In the genomic region with DNA sequence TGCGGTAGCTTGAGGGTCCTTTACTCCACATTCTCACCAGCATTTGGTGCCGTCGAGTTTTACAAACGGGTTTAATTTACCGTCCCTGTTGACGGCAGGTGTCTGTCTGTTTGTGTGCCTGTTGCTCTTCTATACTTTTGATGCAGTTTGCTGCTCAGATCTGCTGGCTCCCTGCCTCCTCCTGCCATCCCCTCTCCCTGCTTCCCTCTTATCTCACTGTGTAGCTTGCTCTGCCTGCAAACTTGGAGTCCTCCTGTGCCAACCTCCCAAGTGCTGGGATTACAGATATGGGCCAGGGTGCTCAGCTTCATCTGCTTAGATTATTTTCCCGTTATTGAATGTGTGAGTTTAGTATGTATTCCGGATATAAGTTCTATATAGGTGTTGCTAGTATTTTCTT, we compare ENCODE assay signal across 21 mouse cellular contexts. TPM values are rescaled to one million over a fixed set of nuclear protein-coding genes. Genes with fewer than 3 reads are reported as not detected.
DNase-seq lines count a peak whose midpoint lies in the region; ATAC-seq and TF ChIP-seq lines count a peak whose summit lies in the region.
"Had no signal": no experiment of that assay in that cellular context is flagged by ENCODE, and none has a peak within 500 bp of the region (broad histone marks: within the 10 kb centered on the region; RNA-seq: fewer than 3 reads in every experiment).

No protein-coding gene starts in this region.

- H3K9ac ChIP-seq in heart, embryonic 14.5 days (ENCODE audit: low read length): peak overlapping the region; percentile 28; the same call in 1 of the 2 replicates
- no peak overlapping the region for H3K9ac ChIP-seq in heart, adult 2 months (ENCODE audit: low read depth, low read length)
- H3K9ac ChIP-seq in liver, embryonic 12.5 days: peak overlapping the region; percentile 100
- H3K9ac ChIP-seq: forebrain, embryonic 12.5 days; limb, embryonic 12.5 days; midbrain, embryonic 15.5 days; stomach, embryonic 15.5 days had no signal

- WGBS in heart, embryonic 14.5 days: 71% methylated on average over 8 of the region's 8 CpGs
- 63% methylated on average over 8 of the region's 8 CpGs for WGBS in heart, adult 2 months
- WGBS in liver, embryonic 12.5 days (ENCODE audit: insufficient replicate concordance): 53% methylated on average over 8 of the region's 8 CpGs
- WGBS in kidney, adult 2 months: 86% methylated on average over 8 of the region's 8 CpGs

- H3K79me2 ChIP-seq in heart, adult 2 months (replicated peaks; ENCODE audit: control insufficient read depth, insufficient read depth, low read length): peaks cover 21% of the 10 kb centered on the region

- peaks cover 12 to 33% of the 10 kb centered on the region in 2 experiments for H3K4me1 ChIP-seq in heart, embryonic 14.5 days (ENCODE audit: control insufficient read depth in 2 of 2, insufficient read depth in 2 of 2, low read length in 2 of 2)
- peaks cover 9% of the 10 kb centered on the region for H3K4me1 ChIP-seq in heart, adult 2 months (ENCODE audit: control insufficient read depth, insufficient read depth, low read length)
- H3K4me1 ChIP-seq in liver, embryonic 12.5 days: peaks cover 69% of the 10 kb centered on the region
- peaks cover 5% of the 10 kb centered on the region; the same call in 1 of the 2 replicates for H3K4me1 ChIP-seq in kidney, adult 2 months (ENCODE audit: control insufficient read depth, insufficient read depth, low read length)

- no peak for ATAC-seq in heart, embryonic 14.5 days (ENCODE audit: insufficient number of reproducible peaks, insufficient read depth, low FRiP score, low read depth)
- ATAC-seq in liver, embryonic 12.5 days: peak; percentile 41
- ATAC-seq: CD4-positive, CD25-positive, alpha-beta regulatory T cell, adult 4 months; inflammation-experienced regulatory T-cells, adult 6 months; midbrain, embryonic 15.5 days; Patski had no signal

- peaks cover 23% of the 10 kb centered on the region for H3K36me3 ChIP-seq in heart, embryonic 14.5 days (ENCODE audit: control insufficient read depth, insufficient read depth, low read length)
- H3K36me3 ChIP-seq in heart, adult 2 months (ENCODE audit: control insufficient read depth, insufficient read depth, low read length): no peaks in the 10 kb centered on the region
- H3K36me3 ChIP-seq in liver, embryonic 12.5 days: peaks cover 37% of the 10 kb centered on the region
- no peaks in the 10 kb centered on the region for H3K36me3 ChIP-seq in kidney, adult 2 months (ENCODE audit: control insufficient read depth, insufficient read depth, low read length)
- H3K36me3 ChIP-seq: stomach, embryonic 15.5 days had no signal

- no peak for TF ChIP-seq EP300 in heart, adult 2 months (IDR thresholded peaks at IDR 0.05; ENCODE audit: insufficient read depth, low read depth, low read length)

- TF ChIP-seq CTCF in heart, adult 2 months (IDR thresholded peaks at IDR 0.05): no peak
- no peak for TF ChIP-seq CTCF in kidney, adult 2 months (conservative IDR thresholded peaks at IDR 0.05; ENCODE audit: insufficient read depth, insufficient read length, low read depth, low read length)

- H3K4me3 ChIP-seq in heart, embryonic 14.5 days (ENCODE audit: control insufficient read depth in 1 of 2, insufficient read depth in 1 of 2, low read depth in 1 of 2, low read length in 2 of 2): no peak overlapping the region
- no peak overlapping the region for H3K4me3 ChIP-seq in heart, adult 2 months
- peak overlapping the region; percentile 98 for H3K4me3 ChIP-seq in liver, embryonic 12.5 days
- H3K4me3 ChIP-seq in kidney, adult 2 months (ENCODE audit: insufficient read depth, low read depth, low read length): no peak overlapping the region
- H3K4me3 ChIP-seq: forebrain, embryonic 12.5 days; limb, embryonic 12.5 days; midbrain, embryonic 15.5 days; stomach, embryonic 15.5 days had no signal

- no peak for TF ChIP-seq POLR2A in heart, adult 2 months (IDR thresholded peaks at IDR 0.05; ENCODE audit: insufficient read depth, low read depth, low read length)
- TF ChIP-seq POLR2A in kidney, adult 2 months (IDR thresholded peaks at IDR 0.05; ENCODE audit: low read depth, low read length): no peak

- no peak overlapping the region for H3K4me2 ChIP-seq in heart, embryonic 14.5 days (ENCODE audit: low read length)
- H3K4me2 ChIP-seq in liver, embryonic 12.5 days: peak overlapping the region; percentile 77
- H3K4me2 ChIP-seq: forebrain, embryonic 12.5 days; limb, embryonic 12.5 days; midbrain, embryonic 15.5 days; stomach, embryonic 15.5 days had no signal

- intact Hi-C loops in heart, adult 2 months (cut with DNase I): loop anchor here (5.0 to 10.0 kb wide), 2 partner anchors 98 to 354 kb away; partner anchors contain the start of gene Atp11a

- peak overlapping the region in 1 of 2 experiments; percentile 16; a peak in 2 of 4 replicates for H3K27ac ChIP-seq in heart, embryonic 14.5 days (replicated peaks in 1 of 2; ENCODE audit: control insufficient read depth in 1 of 2, insufficient read depth in 1 of 2, low read depth in 2 of 2, low read length in 2 of 2)
- no peak overlapping the region for H3K27ac ChIP-seq in heart, adult 2 months
- H3K27ac ChIP-seq in liver, embryonic 12.5 days: peak overlapping the region; percentile 97
- no peak overlapping the region for H3K27ac ChIP-seq in kidney, adult 2 months (ENCODE audit: insufficient read depth, low read depth, low read length)
- H3K27ac ChIP-seq: forebrain, embryonic 12.5 days; limb, embryonic 12.5 days; midbrain, embryonic 15.5 days; stomach, embryonic 15.5 days had no signal

- H3K9me3 ChIP-seq in heart, embryonic 14.5 days (ENCODE audit: control insufficient read depth, low read length): no peaks in the 10 kb centered on the region
- no peaks in the 10 kb centered on the region for H3K9me3 ChIP-seq in liver, embryonic 12.5 days (replicated peaks)
- H3K9me3 ChIP-seq: forebrain, embryonic 12.5 days; limb, embryonic 12.5 days; midbrain, embryonic 15.5 days; stomach, embryonic 15.5 days had no signal

- no peaks in the 10 kb centered on the region for H3K27me3 ChIP-seq in heart, embryonic 14.5 days (ENCODE audit: control insufficient read depth, insufficient read depth, low read length)
- H3K27me3 ChIP-seq in heart, adult 2 months (ENCODE audit: control insufficient read depth, insufficient read depth, low read length): no peaks in the 10 kb centered on the region
- no peaks in the 10 kb centered on the region for H3K27me3 ChIP-seq in liver, embryonic 12.5 days (replicated peaks)
- H3K27me3 ChIP-seq in kidney, adult 2 months (replicated peaks; ENCODE audit: control insufficient read depth, insufficient read depth, low read length): no peaks in the 10 kb centered on the region
- H3K27me3 ChIP-seq: forebrain, embryonic 12.5 days; limb, embryonic 12.5 days; midbrain, embryonic 15.5 days; Patski; stomach, embryonic 15.5 days had no signal

- DNase-seq in heart, adult 2 months: no peak
- DNase-seq in c-Kit-positive CD71-positive TER-119-positive erythroid progenitor cells, embryonic 14.5 days (ENCODE audit: low spot score): peak; percentile 60
- DNase-seq in spleen, postnatal 14 days (ENCODE audit: low spot score in 2 of 2): peak; percentile 24 to 37
- DNase-seq in layer of hippocampus, adult 9-11 months: no peak
- no peak for DNase-seq in kidney, adult 2 months
- DNase-seq: cerebellum, postnatal 10 days; lung, postnatal 14 days; right cerebral cortex, adult 18-20 months; thymus, postnatal 36 days had no signal

RNA-seq across cellular contexts. Expression of gene Cul4a, which starts 3.5 kb away (rescaled TPM):
- polyA plus RNA-seq in heart, embryonic 14.5 days (2014; fragmentation: Nextera tagmentation; extraction: Ambion mirVana): 109 and 114 TPM in 2 replicates
- total RNA-seq in heart, adult 2 months (2021): 10 to 100 TPM; 68.5 to 76.0 TPM
- polyA plus RNA-seq in heart, adult 2 months (2012; rRNA removed): 35.0 and 71.0 TPM in 2 replicates
- 97.6 and 98.2 TPM in 2 replicates for polyA plus RNA-seq in liver, embryonic 12.5 days (2016; fragmentation: Nextera tagmentation; extraction: Ambion mirVana)
- polyA plus RNA-seq in kidney, adult 2 months (2012; rRNA removed): 34.4 and 38.0 TPM in 2 replicates

RNA-seq across cellular contexts. Expression of gene Pcid2, which starts 3.7 kb away (rescaled TPM):
- polyA plus RNA-seq in heart, embryonic 14.5 days (2014; fragmentation: Nextera tagmentation; extraction: Ambion mirVana): 22.5 and 23.2 TPM in 2 replicates
- total RNA-seq in heart, adult 2 months (2021): 10 to 100 TPM in 1 of 2 experiments, 1 to 10 TPM in 1; 8.2 to 10.3 TPM
- polyA plus RNA-seq in heart, adult 2 months (2012; rRNA removed): 12.9 and 14.4 TPM in 2 replicates
- 25.6 and 28.1 TPM in 2 replicates for polyA plus RNA-seq in liver, embryonic 12.5 days (2016; fragmentation: Nextera tagmentation; extraction: Ambion mirVana)
- polyA plus RNA-seq in kidney, adult 2 months (2012; rRNA removed): 17.3 and 18.7 TPM in 2 replicates

RNA-seq across cellular contexts. Expression of gene Proz, which starts 48.3 kb away (rescaled TPM):
- 0.28 and 0.54 TPM in 2 replicates for polyA plus RNA-seq in heart, embryonic 14.5 days (2014; fragmentation: Nextera tagmentation; extraction: Ambion mirVana)
- total RNA-seq in heart, adult 2 months (2021): not detected
- polyA plus RNA-seq in heart, adult 2 months (2012; rRNA removed): 0.20 TPM in 1 of 2 replicates, not detected in the other
- 14.6 and 15.1 TPM in 2 replicates for polyA plus RNA-seq in liver, embryonic 12.5 days (2016; fragmentation: Nextera tagmentation; extraction: Ambion mirVana)
- 11.7 and 13.3 TPM in 2 replicates for polyA plus RNA-seq in kidney, adult 2 months (2012; rRNA removed)
- total RNA-seq: gastrocnemius, adult 18-20 months; heart, postnatal 14 days; layer of hippocampus, postnatal 10 days had no signal

RNA-seq across cellular contexts. Expression of gene Lamp1, which starts 50.0 kb away (rescaled TPM):
- polyA plus RNA-seq in heart, embryonic 14.5 days (2014; fragmentation: Nextera tagmentation; extraction: Ambion mirVana): 355 and 361 TPM in 2 replicates
- 100 to 1,000 TPM; 406 to 437 TPM for total RNA-seq in heart, adult 2 months (2021)
- polyA plus RNA-seq in heart, adult 2 months (2012; rRNA removed): 462 and 645 TPM in 2 replicates
- polyA plus RNA-seq in liver, embryonic 12.5 days (2016; fragmentation: Nextera tagmentation; extraction: Ambion mirVana): 199 and 203 TPM in 2 replicates
- polyA plus RNA-seq in kidney, adult 2 months (2012; rRNA removed): 1,404 and 1,744 TPM in 2 replicates

Comparison
In these comparisons a context has a peak if more than half of its experiments do, and no peak if none do; other contexts are left out.
1. DNase-seq: peak in c-Kit-positive CD71-positive TER-119-positive erythroid progenitor cells, embryonic 14.5 days (single experiment) and spleen, postnatal 14 days (2 of 2); none in heart, adult 2 months (0 of 2), layer of hippocampus, adult 9-11 months (single experiment) and kidney, adult 2 months (single experiment).